Mouse (Mus musculus) G1E (cell line): Measurements from ENCODE around the gene Fosl1.
A peak's percentile ranks its signal among the peaks of the same experiment; 100 is the strongest.

ENCODE experiments used
- CTCF ChIP-seq: IDR thresholded peaks from 2 replicates; pipeline ENCODE4 v1.5.1; 2012; ENCODE audit warnings: low read depth, low read length, inconsistent platforms, mixed read lengths
- GATA1 ChIP-seq: IDR thresholded peaks from 2 replicates; pipeline ENCODE4 v1.6.1; 2012; ENCODE audit warnings: borderline replicate concordance, low read length, inconsistent platforms, mixed read lengths
- POLR2AphosphoS5 ChIP-seq: IDR thresholded peaks from 2 replicates; pipeline ENCODE4 v1.6.1; 2012; ENCODE audit warnings: low read depth, low read length, inconsistent platforms; ENCODE audit not compliant: insufficient replicate concordance
- TAL1 ChIP-seq: conservative IDR thresholded peaks from 2 replicates; pipeline ENCODE4 v1.6.1; 2012; ENCODE audit warnings: low read depth, low read length, inconsistent platforms, mixed read lengths

DNA sequence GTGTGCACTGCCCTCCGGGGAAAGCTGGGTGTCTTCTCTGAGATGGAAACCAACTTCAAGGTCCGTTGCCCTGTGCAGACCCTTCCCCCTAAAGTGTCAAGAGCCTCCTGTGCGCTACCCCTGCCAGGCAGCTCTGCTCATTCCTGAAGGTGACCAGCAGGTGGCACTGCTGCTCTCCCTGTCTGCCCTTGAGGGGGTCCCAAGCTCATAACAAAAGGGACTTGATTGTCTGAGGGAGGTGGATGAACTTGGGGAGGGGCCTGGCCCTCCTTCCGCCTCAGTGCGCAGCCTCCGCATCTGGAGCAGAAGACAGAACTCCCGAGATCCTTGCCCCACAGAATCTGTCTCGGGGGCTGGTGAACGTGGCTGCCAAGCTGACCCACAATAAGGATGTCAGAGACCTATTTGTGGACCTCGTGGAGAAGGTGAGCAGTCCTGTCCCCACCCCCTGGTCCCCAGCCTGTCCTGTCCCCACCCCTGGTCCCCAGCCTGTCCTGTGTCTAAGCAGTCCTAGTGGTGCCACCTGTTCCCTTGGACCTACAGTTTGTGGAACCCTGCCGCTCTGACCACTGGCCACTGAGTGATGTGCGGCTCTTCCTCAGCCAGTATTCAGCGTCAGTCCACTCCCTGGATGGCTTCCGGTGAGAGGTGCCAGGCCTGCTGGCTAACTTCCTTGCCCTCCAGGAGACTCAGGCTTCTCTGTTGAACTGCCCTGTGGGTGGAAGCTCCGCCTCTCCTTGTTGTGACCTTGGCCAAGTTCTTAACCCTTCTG is 16.6 kb downstream of the Fosl1 start:
- TF ChIP-seq CTCF = peak; percentile 89
- no peak for TF ChIP-seq POLR2AphosphoS5
- no peak for TF ChIP-seq GATA1
- no peak for TF ChIP-seq TAL1
